Mouse (Mus musculus) G1E (cell line): Measurements from ENCODE around the gene Lrmda.

Experiments used
- CTCF ChIP-seq: IDR thresholded peaks from 2 replicates; pipeline ENCODE4 v1.5.1; 2012; ENCODE audit warnings: low read depth, low read length, inconsistent platforms, mixed read lengths
- TAL1 ChIP-seq: conservative IDR thresholded peaks from 2 replicates; pipeline ENCODE4 v1.6.1; 2012; ENCODE audit warnings: low read depth, low read length, inconsistent platforms, mixed read lengths

DNA sequence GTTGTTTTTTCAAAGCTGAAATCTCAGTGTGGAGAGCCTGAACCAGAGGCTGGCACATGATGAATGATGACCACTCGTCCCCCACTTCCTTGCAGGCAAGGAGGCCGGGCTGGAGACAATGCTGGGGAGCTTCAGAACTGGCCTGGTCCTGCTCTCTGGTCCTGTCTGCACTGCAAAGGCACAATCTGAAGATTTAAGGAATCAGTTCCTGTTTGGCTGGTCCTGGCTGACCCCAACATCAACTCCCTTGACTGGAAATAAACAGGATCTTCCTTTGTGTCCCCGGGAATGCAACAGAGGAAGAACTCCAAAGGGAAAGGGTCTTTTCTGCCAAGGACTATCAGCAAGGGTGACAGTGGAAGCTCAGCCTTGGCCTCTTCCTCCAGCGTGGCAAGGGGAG, 4.7 kb upstream of the Lrmda start:
- TF ChIP-seq CTCF (no peak), TAL1 (no peak)
